Mouse (Mus musculus): ENCODE results near the gene Abcf2.

Abcf2 gene

GRCm38 (mm10) chr5:24601911-24602750 lies 24.9 kb upstream of the Abcf2 start:
- DNase-seq (ENCODE audit: low spot score), result peak; percentile 68

GRCm38 (mm10) chr5:24601071-24601835 lies 24.0 kb upstream of the Abcf2 start:
- DNase-seq (ENCODE audit: low spot score), result no peak

GRCm38 (mm10) chr5:24600236-24600635 lies 23.0 kb upstream of the Abcf2 start:
- DNase-seq (ENCODE audit: low spot score), result no peak

GRCm38 (mm10) chr5:24599137-24599536 lies 21.9 kb upstream of the Abcf2 start:
- no peak for DNase-seq (ENCODE audit: low spot score)

GRCm38 (mm10) chr5:24598570-24599006 lies 21.3 kb upstream of the Abcf2 start:
- no peak for DNase-seq (ENCODE audit: low spot score)

- DNase-seq (ENCODE audit: low spot score), result no peak
These were observed 20.8 kb upstream of the Abcf2 start for GRCm38 (mm10) chr5:24597901-24598569.

- no peak for DNase-seq (ENCODE audit: low spot score)
These were observed 20.0 kb upstream of the Abcf2 start for GRCm38 (mm10) chr5:24597221-24597728.

GRCm38 (mm10) chr5:24596519-24597171 lies 19.4 kb upstream of the Abcf2 start:
- no peak for DNase-seq (ENCODE audit: low spot score)

- DNase-seq (ENCODE audit: low spot score), result no peak
These were observed 18.6 kb upstream of the Abcf2 start for GRCm38 (mm10) chr5:24595786-24596380.

- no peak for DNase-seq (ENCODE audit: low spot score)
These were observed 18.0 kb upstream of the Abcf2 start for GRCm38 (mm10) chr5:24595261-24595660.

- DNase-seq (ENCODE audit: low spot score), result no peak
These were observed 17.1 kb upstream of the Abcf2 start for GRCm38 (mm10) chr5:24594346-24594745.

GRCm38 (mm10) chr5:24593928-24594327 lies 16.7 kb upstream of the Abcf2 start:
- no peak for DNase-seq (ENCODE audit: low spot score)

GRCm38 (mm10) chr5:24593230-24593629 lies 16.0 kb upstream of the Abcf2 start:
- no peak for DNase-seq (ENCODE audit: low spot score)

- no peak for DNase-seq (ENCODE audit: low spot score)
These were observed 15.3 kb upstream of the Abcf2 start for GRCm38 (mm10) chr5:24592471-24593160.

GRCm38 (mm10) chr5:24591796-24592470 lies 14.7 kb upstream of the Abcf2 start:
- no peak for DNase-seq (ENCODE audit: low spot score)

GRCm38 (mm10) chr5:24591268-24591721 lies 14.0 kb upstream of the Abcf2 start:
- DNase-seq (ENCODE audit: low spot score), result no peak

GRCm38 (mm10) chr5:24589511-24590500 lies 12.5 kb upstream of the Abcf2 start:
- DNase-seq (ENCODE audit: low spot score), result no peak

GRCm38 (mm10) chr5:24587200-24587577 lies 9.9 kb upstream of the Abcf2 start:
- no peak for DNase-seq (ENCODE audit: low spot score)
